Mouse (Mus musculus) liver, embryonic 14.5 days (tissue): ENCODE measurements at regions not wholly inside any gene's neighbourhood (a gene's known extent, or its start where the extent isn't known, plus 50 kb on each side); places are given as distances from the start of the nearest gene placed in this dataset.

ENCODE experiments used
- CTCF ChIP-seq: IDR thresholded peaks from 2 replicates; pipeline ENCODE4 v1.5.1; 2016; ENCODE audit warnings: antibody characterized with exemption, low read depth, control low read depth
- EP300 ChIP-seq: IDR thresholded peaks from 2 replicates; pipeline ENCODE4 v1.6.1; 2016; ENCODE audit warnings: antibody characterized with exemption, low read depth

DNA sequence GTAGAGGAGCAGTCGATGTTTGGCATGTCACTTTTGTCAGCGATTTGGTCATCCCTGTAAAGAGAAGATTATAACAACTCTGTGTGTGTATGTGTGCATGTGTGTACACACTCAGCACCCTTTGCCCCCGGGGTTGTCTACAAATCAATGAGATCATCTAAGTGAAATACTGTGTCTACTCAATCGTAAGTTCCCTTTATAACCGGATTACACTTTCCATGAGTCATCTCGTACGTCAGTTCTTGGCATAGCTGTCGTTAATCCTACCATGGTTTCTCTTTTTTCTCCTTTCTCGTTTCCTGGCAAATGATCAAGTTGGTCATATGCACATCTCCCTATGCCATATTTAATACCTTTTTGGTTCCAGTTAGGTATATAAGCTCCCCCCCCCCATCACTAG lies 58.7 kb upstream of the Eed start:
- no peak for TF ChIP-seq CTCF
- no peak for TF ChIP-seq EP300
